Mouse (Mus musculus): Measurements from ENCODE around the gene Rarres1. TPM values are rescaled to one million over a fixed set of nuclear protein-coding genes. Genes with fewer than 3 reads are reported as not detected.

Rarres1 gene
- polyA plus RNA-seq, 1 experiment from 2014 or later: 1.4 TPM

- H3K27me3 ChIP-seq (replicated peaks; ENCODE audit: control insufficient read depth, insufficient read depth, low read length): no peaks in the 10 kb centered on the region
- no peak overlapping the region for H3K4me3 ChIP-seq (replicated peaks; ENCODE audit: low read length)
- H3K4me1 ChIP-seq (replicated peaks; ENCODE audit: control insufficient read depth, insufficient read depth, low read length): no peaks in the 10 kb centered on the region
- no peak overlapping the region for H3K4me2 ChIP-seq (ENCODE audit: low read length)
- no peaks in the 10 kb centered on the region for H3K36me3 ChIP-seq (ENCODE audit: control insufficient read depth, insufficient read depth)
- no peak overlapping the region for H3K27ac ChIP-seq (ENCODE audit: low read length)
- WGBS: 95% methylated on average over 8 of the region's 8 CpGs
- no peaks in the 10 kb centered on the region for H3K9me3 ChIP-seq (ENCODE audit: control insufficient read depth, low read length)
- ATAC-seq: no peak
- no peak overlapping the region for H3K9ac ChIP-seq (replicated peaks; ENCODE audit: low read depth, low read length)
Observed at GRCm38 (mm10) chr3:67498773-67499405, 16.4 kb downstream of the Rarres1 start.

GRCm38 (mm10) chr3:67497998-67498397 is 17.3 kb downstream of the Rarres1 start:
- no peaks in the 10 kb centered on the region for H3K9me3 ChIP-seq (ENCODE audit: control insufficient read depth, low read length)
- 88% methylated on average over 2 of the region's 2 CpGs for WGBS
- no peak overlapping the region for H3K9ac ChIP-seq (replicated peaks; ENCODE audit: low read depth, low read length)
- H3K4me1 ChIP-seq (replicated peaks; ENCODE audit: control insufficient read depth, insufficient read depth, low read length): no peaks in the 10 kb centered on the region
- H3K4me2 ChIP-seq (ENCODE audit: low read length): no peak overlapping the region
- no peaks in the 10 kb centered on the region for H3K27me3 ChIP-seq (replicated peaks; ENCODE audit: control insufficient read depth, insufficient read depth, low read length)
- H3K36me3 ChIP-seq (ENCODE audit: control insufficient read depth, insufficient read depth): no peaks in the 10 kb centered on the region
- no peak overlapping the region for H3K4me3 ChIP-seq (replicated peaks; ENCODE audit: low read length)
- no peak overlapping the region for H3K27ac ChIP-seq (ENCODE audit: low read length)
- no peak for ATAC-seq

GRCm38 (mm10) chr3:67496310-67496709 is 19.0 kb downstream of the Rarres1 start:
- Histone ChIP-seq H3K36me3 (ENCODE audit: control insufficient read depth, insufficient read depth) (no peaks in the 10 kb centered on the region), H3K4me2 (ENCODE audit: low read length) (no peak overlapping the region), H3K9ac (replicated peaks; ENCODE audit: low read depth, low read length) (no peak overlapping the region), H3K9me3 (ENCODE audit: control insufficient read depth, low read length) (no peaks in the 10 kb centered on the region), H3K4me1 (replicated peaks; ENCODE audit: control insufficient read depth, insufficient read depth, low read length) (no peaks in the 10 kb centered on the region), H3K27ac (ENCODE audit: low read length) (no peak overlapping the region), H3K27me3 (replicated peaks; ENCODE audit: control insufficient read depth, insufficient read depth, low read length) (no peaks in the 10 kb centered on the region), H3K4me3 (replicated peaks; ENCODE audit: low read length) (no peak overlapping the region)
- WGBS: 87% methylated on average over 10 of the region's 10 CpGs
- no peak for ATAC-seq

GRCm38 (mm10) chr3:67493132-67493531 is 22.2 kb downstream of the Rarres1 start:
- Histone ChIP-seq H3K4me2 (ENCODE audit: low read length) (no peak overlapping the region), H3K27ac (ENCODE audit: low read length) (no peak overlapping the region), H3K9me3 (ENCODE audit: control insufficient read depth, low read length) (no peaks in the 10 kb centered on the region), H3K27me3 (replicated peaks; ENCODE audit: control insufficient read depth, insufficient read depth, low read length) (no peaks in the 10 kb centered on the region), H3K4me1 (replicated peaks; ENCODE audit: control insufficient read depth, insufficient read depth, low read length) (no peaks in the 10 kb centered on the region), H3K4me3 (replicated peaks; ENCODE audit: low read length) (no peak overlapping the region), H3K9ac (replicated peaks; ENCODE audit: low read depth, low read length) (no peak overlapping the region), H3K36me3 (ENCODE audit: control insufficient read depth, insufficient read depth) (no peaks in the 10 kb centered on the region)
- 88% methylated on average over 8 of the region's 8 CpGs for WGBS
- no peak for ATAC-seq

GRCm38 (mm10) chr3:67492086-67492869 is 23.0 kb downstream of the Rarres1 start:
- 71% methylated on average over 8 of the region's 8 CpGs for WGBS
- Histone ChIP-seq H3K27me3 (replicated peaks; ENCODE audit: control insufficient read depth, insufficient read depth, low read length) (no peaks in the 10 kb centered on the region), H3K4me1 (replicated peaks; ENCODE audit: control insufficient read depth, insufficient read depth, low read length) (no peaks in the 10 kb centered on the region), H3K4me2 (ENCODE audit: low read length) (no peak overlapping the region), H3K9ac (replicated peaks; ENCODE audit: low read depth, low read length) (no peak overlapping the region), H3K9me3 (ENCODE audit: control insufficient read depth, low read length) (no peaks in the 10 kb centered on the region), H3K27ac (ENCODE audit: low read length) (no peak overlapping the region), H3K36me3 (ENCODE audit: control insufficient read depth, insufficient read depth) (no peaks in the 10 kb centered on the region), H3K4me3 (replicated peaks; ENCODE audit: low read length) (no peak overlapping the region)
- no peak for ATAC-seq

- WGBS: 71% methylated on average over 4 of the region's 4 CpGs
Observed at GRCm38 (mm10) chr3:67490156-67490555, 25.2 kb downstream of the Rarres1 start.

GRCm38 (mm10) chr3:67485233-67485632 is 30.1 kb downstream of the Rarres1 start:
- H3K4me1 ChIP-seq (replicated peaks; ENCODE audit: control insufficient read depth, insufficient read depth, low read length): no peaks in the 10 kb centered on the region
- no peaks in the 10 kb centered on the region for H3K36me3 ChIP-seq (ENCODE audit: control insufficient read depth, insufficient read depth)
- no peak for ATAC-seq
- H3K4me3 ChIP-seq (replicated peaks; ENCODE audit: low read length): no peak overlapping the region
- H3K9ac ChIP-seq (replicated peaks; ENCODE audit: low read depth, low read length): no peak overlapping the region
- 76% methylated on average over 2 of the region's 2 CpGs for whole genome bisulfite sequencing
- no peaks in the 10 kb centered on the region for H3K9me3 ChIP-seq (ENCODE audit: control insufficient read depth, low read length)
- H3K4me2 ChIP-seq (ENCODE audit: low read length): no peak overlapping the region
- H3K27me3 ChIP-seq (replicated peaks; ENCODE audit: control insufficient read depth, insufficient read depth, low read length): no peaks in the 10 kb centered on the region
- H3K27ac ChIP-seq (ENCODE audit: low read length): no peak overlapping the region

More at GRCm38 (mm10) chr3:67490156-67490555, 25.2 kb downstream of the Rarres1 start:
- Histone ChIP-seq H3K27me3 (replicated peaks; ENCODE audit: control insufficient read depth, insufficient read depth, low read length) (no peaks in the 10 kb centered on the region), H3K4me2 (ENCODE audit: low read length) (no peak overlapping the region), H3K9me3 (ENCODE audit: control insufficient read depth, low read length) (no peaks in the 10 kb centered on the region), H3K4me1 (replicated peaks; ENCODE audit: control insufficient read depth, insufficient read depth, low read length) (no peaks in the 10 kb centered on the region), H3K9ac (replicated peaks; ENCODE audit: low read depth, low read length) (no peak overlapping the region), H3K27ac (ENCODE audit: low read length) (no peak overlapping the region), H3K4me3 (replicated peaks; ENCODE audit: low read length) (no peak overlapping the region), H3K36me3 (ENCODE audit: control insufficient read depth, insufficient read depth) (no peaks in the 10 kb centered on the region)
- no peak for ATAC-seq

GRCm38 (mm10) chr3:67482400-67482799 is 32.9 kb downstream of the Rarres1 start:
- no peak overlapping the region for H3K27ac ChIP-seq (ENCODE audit: low read length)
- H3K4me3 ChIP-seq (replicated peaks; ENCODE audit: low read length): no peak overlapping the region
- ATAC-seq: no peak
- no peaks in the 10 kb centered on the region for H3K4me1 ChIP-seq (replicated peaks; ENCODE audit: control insufficient read depth, insufficient read depth, low read length)
- no peaks in the 10 kb centered on the region for H3K9me3 ChIP-seq (ENCODE audit: control insufficient read depth, low read length)
- H3K36me3 ChIP-seq (ENCODE audit: control insufficient read depth, insufficient read depth): no peaks in the 10 kb centered on the region
- no peak overlapping the region for H3K9ac ChIP-seq (replicated peaks; ENCODE audit: low read depth, low read length)
- H3K27me3 ChIP-seq (replicated peaks; ENCODE audit: control insufficient read depth, insufficient read depth, low read length): no peaks in the 10 kb centered on the region
- WGBS: 92% methylated on average over 10 of the region's 10 CpGs
- no peak overlapping the region for H3K4me2 ChIP-seq (ENCODE audit: low read length)

GRCm38 (mm10) chr3:67479806-67480205 is 35.5 kb downstream of the Rarres1 start:
- Histone ChIP-seq H3K4me1 (replicated peaks; ENCODE audit: control insufficient read depth, insufficient read depth, low read length) (no peaks in the 10 kb centered on the region), H3K27me3 (replicated peaks; ENCODE audit: control insufficient read depth, insufficient read depth, low read length) (no peaks in the 10 kb centered on the region), H3K4me3 (replicated peaks; ENCODE audit: low read length) (no peak overlapping the region), H3K36me3 (ENCODE audit: control insufficient read depth, insufficient read depth) (peaks cover under 1% of the 10 kb centered on the region; the same call in 1 of the 2 replicates), H3K9ac (replicated peaks; ENCODE audit: low read depth, low read length) (no peak overlapping the region), H3K27ac (ENCODE audit: low read length) (no peak overlapping the region), H3K4me2 (ENCODE audit: low read length) (no peak overlapping the region), H3K9me3 (ENCODE audit: control insufficient read depth, low read length) (no peaks in the 10 kb centered on the region)
- no peak for ATAC-seq
- 94% methylated on average over 11 of the region's 11 CpGs for WGBS
